Mouse (Mus musculus): ENCODE measurements at regions not wholly inside any gene's neighbourhood (a gene's known extent, or its start where the extent isn't known, plus 50 kb on each side); places are given as distances from the start of the nearest gene placed in this dataset.

- intact Hi-C loops (cut with DNase I), result no loop called here
- no peak overlapping the region for H3K9ac ChIP-seq (ENCODE audit: low read depth, low read length)
- 72% methylated on average over 5 of the region's 5 CpGs for WGBS
Observed at GRCm38 (mm10) chr11:18163156-18164024, 209.7 kb upstream of the Etaa1 start.

GRCm38 (mm10) chr11:18156506-18156905 is 202.8 kb upstream of the Etaa1 start:
- H3K9ac ChIP-seq (ENCODE audit: low read depth, low read length), result no peak overlapping the region
- no peaks in the 10 kb centered on the region for H3K36me3 ChIP-seq (ENCODE audit: control insufficient read depth, insufficient read depth, low read length)
- no peak for DNase-seq
- TF ChIP-seq EP300 (IDR thresholded peaks at IDR 0.05; ENCODE audit: insufficient read depth, low read depth, low read length) (no peak), POLR2A (IDR thresholded peaks at IDR 0.05; ENCODE audit: insufficient read depth, low read depth, low read length) (no peak), CTCF (IDR thresholded peaks at IDR 0.05) (no peak)
- H3K27ac ChIP-seq, result no peak overlapping the region
- H3K4me1 ChIP-seq (ENCODE audit: control insufficient read depth, insufficient read depth, low read length), result no peaks in the 10 kb centered on the region; the same call in 1 of the 2 replicates
- 84% methylated on average over 4 of the region's 4 CpGs for WGBS
- no peaks in the 10 kb centered on the region for H3K79me2 ChIP-seq (replicated peaks; ENCODE audit: control insufficient read depth, insufficient read depth, low read length)
- intact Hi-C loops (cut with DNase I), result loop anchor here (10.0 kb wide), 2 partner anchors 472 to 1608 kb away; no protein-coding TSS in a partner anchor
- H3K4me3 ChIP-seq, result no peak overlapping the region
- H3K27me3 ChIP-seq (ENCODE audit: control insufficient read depth, insufficient read depth, low read length), result no peaks in the 10 kb centered on the region

More at GRCm38 (mm10) chr11:18163156-18164024, 209.7 kb upstream of the Etaa1 start:
- Histone ChIP-seq H3K36me3 (ENCODE audit: control insufficient read depth, insufficient read depth, low read length) (no peaks in the 10 kb centered on the region), H3K79me2 (replicated peaks; ENCODE audit: control insufficient read depth, insufficient read depth, low read length) (no peaks in the 10 kb centered on the region), H3K4me3 (no peak overlapping the region), H3K27me3 (ENCODE audit: control insufficient read depth, insufficient read depth, low read length) (no peaks in the 10 kb centered on the region), H3K4me1 (ENCODE audit: control insufficient read depth, insufficient read depth, low read length) (no peaks in the 10 kb centered on the region), H3K27ac (no peak overlapping the region)
- no peak for DNase-seq
- TF ChIP-seq POLR2A (IDR thresholded peaks at IDR 0.05; ENCODE audit: insufficient read depth, low read depth, low read length), result no peak
- TF ChIP-seq CTCF (IDR thresholded peaks at IDR 0.05), result no peak
- TF ChIP-seq EP300 (IDR thresholded peaks at IDR 0.05; ENCODE audit: insufficient read depth, low read depth, low read length), result no peak

- intact Hi-C loops (cut with DNase I), result loop anchor here (5.0 to 10.0 kb wide), 4 partner anchors 467 to 1613 kb away; partner anchors contain the start of gene Meis1
- Histone ChIP-seq H3K4me3 (no peak overlapping the region), H3K4me1 (ENCODE audit: control insufficient read depth, insufficient read depth, low read length) (no peaks in the 10 kb centered on the region; the same call in 1 of the 2 replicates), H3K79me2 (replicated peaks; ENCODE audit: control insufficient read depth, insufficient read depth, low read length) (no peaks in the 10 kb centered on the region), H3K27ac (no peak overlapping the region), H3K36me3 (ENCODE audit: control insufficient read depth, insufficient read depth, low read length) (no peaks in the 10 kb centered on the region), H3K27me3 (ENCODE audit: control insufficient read depth, insufficient read depth, low read length) (no peaks in the 10 kb centered on the region), H3K9ac (ENCODE audit: low read depth, low read length) (no peak overlapping the region)
- WGBS, result 8% methylated on average over 6 of the region's 6 CpGs
- DNase-seq, result peak; percentile 68 to 70
- TF ChIP-seq EP300 (IDR thresholded peaks at IDR 0.05; ENCODE audit: insufficient read depth, low read depth, low read length) (peak; percentile 55; the same call in 1 of the 2 replicates), CTCF (IDR thresholded peaks at IDR 0.05) (peak; percentile 82), POLR2A (IDR thresholded peaks at IDR 0.05; ENCODE audit: insufficient read depth, low read depth, low read length) (no peak)
Observed at GRCm38 (mm10) chr11:18151788-18152563, 198.3 kb upstream of the Etaa1 start.

- Histone ChIP-seq H3K9ac (ENCODE audit: low read depth, low read length) (no peak overlapping the region), H3K4me3 (no peak overlapping the region), H3K27me3 (ENCODE audit: control insufficient read depth, insufficient read depth, low read length) (no peaks in the 10 kb centered on the region), H3K27ac (no peak overlapping the region), H3K4me1 (ENCODE audit: control insufficient read depth, insufficient read depth, low read length) (no peaks in the 10 kb centered on the region; the same call in 1 of the 2 replicates), H3K79me2 (replicated peaks; ENCODE audit: control insufficient read depth, insufficient read depth, low read length) (no peaks in the 10 kb centered on the region), H3K36me3 (ENCODE audit: control insufficient read depth, insufficient read depth, low read length) (no peaks in the 10 kb centered on the region)
- intact Hi-C loops (cut with DNase I), result loop anchor here (5.0 to 10.0 kb wide), 4 partner anchors 467 to 1613 kb away; partner anchors contain the start of gene Meis1
- 69% methylated on average over 4 of the region's 4 CpGs for WGBS
- TF ChIP-seq EP300 (IDR thresholded peaks at IDR 0.05; ENCODE audit: insufficient read depth, low read depth, low read length) (no peak), CTCF (IDR thresholded peaks at IDR 0.05) (no peak), POLR2A (IDR thresholded peaks at IDR 0.05; ENCODE audit: insufficient read depth, low read depth, low read length) (no peak)
- no peak for DNase-seq
Observed at GRCm38 (mm10) chr11:18151369-18151768, 197.7 kb upstream of the Etaa1 start.

- no peaks in the 10 kb centered on the region for H3K79me2 ChIP-seq (replicated peaks; ENCODE audit: control insufficient read depth, insufficient read depth, low read length)
- no peak for DNase-seq
- no peak overlapping the region for H3K9ac ChIP-seq (ENCODE audit: low read depth, low read length)
- no peaks in the 10 kb centered on the region; the same call in 1 of the 2 replicates for H3K4me1 ChIP-seq (ENCODE audit: control insufficient read depth, insufficient read depth, low read length)
- H3K27me3 ChIP-seq (ENCODE audit: control insufficient read depth, insufficient read depth, low read length), result no peaks in the 10 kb centered on the region
- WGBS, result 87% methylated on average over 5 of the region's 5 CpGs
- intact Hi-C loops (cut with DNase I), result no loop called here
- TF ChIP-seq EP300 (IDR thresholded peaks at IDR 0.05; ENCODE audit: insufficient read depth, low read depth, low read length) (no peak), POLR2A (IDR thresholded peaks at IDR 0.05; ENCODE audit: insufficient read depth, low read depth, low read length) (no peak), CTCF (IDR thresholded peaks at IDR 0.05) (no peak)
- H3K27ac ChIP-seq, result no peak overlapping the region
- H3K4me3 ChIP-seq, result no peak overlapping the region
- no peaks in the 10 kb centered on the region for H3K36me3 ChIP-seq (ENCODE audit: control insufficient read depth, insufficient read depth, low read length)
Observed at GRCm38 (mm10) chr11:18127488-18127887, 173.8 kb upstream of the Etaa1 start.
